Mouse (Mus musculus): ENCODE data around the gene Ttyh2. TPM values are rescaled to one million over a fixed set of nuclear protein-coding genes. Genes with fewer than 3 reads are reported as not detected.
"Not testable (repeated sequence)": the region's sequence is repeated elsewhere in the genome, so short reads cannot be mapped to it uniquely, and the experiment has no call there.

Gene Ttyh2
- polyA plus RNA-seq, 1 experiment from 2014 or later, result 22.1 TPM

- ChIA-PET POLR2A (no interaction called here), CTCF (no interaction called here)
- TF ChIP-seq CTCF (IDR thresholded peaks at IDR 0.05), result peak; percentile 71
- ATAC-seq (no peak), DNase-seq (ENCODE audit: low read depth, low spot score) (no peak)
- H3K27me3 ChIP-seq, result peaks cover 3% of the 10 kb centered on the region
- in situ Hi-C loops (cut with MboI; ENCODE audit: low pct_unique_long_range_greater_than_20kb), result loop anchor here (25.0 kb wide), 1 partner anchor 945 kb away; the partner anchor contains the start of gene Cpsf4l
These were observed 17.5 kb upstream of the Ttyh2 start for GRCm38 (mm10) chr11:114657737-114658136.

- CTCF ChIA-PET, result interaction anchor here (1.1 to 2.4 kb wide), 2 partner anchors 11 to 20 kb away, joined by 3 to 5 read pairs; no protein-coding TSS in a partner anchor
- in situ Hi-C loops (cut with MboI; ENCODE audit: low pct_unique_long_range_greater_than_20kb), result loop anchor here (25.0 kb wide), 1 partner anchor 950 kb away; the partner anchor contains the start of gene Cpsf4l
- no peak for DNase-seq (ENCODE audit: low read depth, low spot score)
- peaks cover 5% of the 10 kb centered on the region for H3K27me3 ChIP-seq
- POLR2A ChIA-PET, result no interaction called here
- no peak for TF ChIP-seq CTCF (IDR thresholded peaks at IDR 0.05)
- no peak for ATAC-seq
These were observed 13.1 kb upstream of the Ttyh2 start for GRCm38 (mm10) chr11:114662161-114662560.

- ChIA-PET POLR2A (interaction anchor here (0.7 kb wide), 1 partner anchor 345 kb away, joined by 7 read pairs; no protein-coding TSS in a partner anchor), CTCF (interaction anchor here (0.9 to 2.4 kb wide), 4 partner anchors 12 to 328 kb away, joined by 3 to 5 read pairs (median 3); no protein-coding TSS in a partner anchor)
- ATAC-seq (no peak), DNase-seq (ENCODE audit: low read depth, low spot score) (no peak)
- TF ChIP-seq CTCF (IDR thresholded peaks at IDR 0.05), result peak; percentile 74
- in situ Hi-C loops (cut with MboI; ENCODE audit: low pct_unique_long_range_greater_than_20kb), result loop anchor here (25.0 kb wide), 1 partner anchor 951 kb away; the partner anchor contains the start of gene Cpsf4l
- peaks cover 5% of the 10 kb centered on the region for H3K27me3 ChIP-seq
These were observed 12.4 kb upstream of the Ttyh2 start for GRCm38 (mm10) chr11:114662746-114663362.

- ATAC-seq, result no peak
- DNase-seq (ENCODE audit: low read depth, low spot score), result no peak
- ChIA-PET CTCF (interaction anchor here (2.4 kb wide), 1 partner anchor 13 kb away, joined by 5 read pairs; no protein-coding TSS in a partner anchor), POLR2A (interaction anchor here (0.6 kb wide), 1 partner anchor 44 kb away, joined by 3 read pairs; no protein-coding TSS in a partner anchor)
- H3K27me3 ChIP-seq, result peaks cover 5% of the 10 kb centered on the region
- no peak for TF ChIP-seq CTCF (IDR thresholded peaks at IDR 0.05)
- in situ Hi-C loops (cut with MboI; ENCODE audit: low pct_unique_long_range_greater_than_20kb), result loop anchor here (25.0 kb wide), 1 partner anchor 952 kb away; the partner anchor contains the start of gene Cpsf4l
These were observed 11.1 kb upstream of the Ttyh2 start for GRCm38 (mm10) chr11:114664164-114664563.

GRCm38 (mm10) chr11:114665463-114665862 lies 9.8 kb upstream of the Ttyh2 start:
- no peak for TF ChIP-seq CTCF (IDR thresholded peaks at IDR 0.05)
- ChIA-PET POLR2A (no interaction called here), CTCF (no interaction called here)
- H3K27me3 ChIP-seq, result peaks cover 5% of the 10 kb centered on the region
- DNase-seq (ENCODE audit: low read depth, low spot score), result no peak
- ATAC-seq, result no peak
- in situ Hi-C loops (cut with MboI; ENCODE audit: low pct_unique_long_range_greater_than_20kb), result loop anchor here (25.0 kb wide), 1 partner anchor 953 kb away; the partner anchor contains the start of gene Cpsf4l

- in situ Hi-C loops (cut with MboI; ENCODE audit: low pct_unique_long_range_greater_than_20kb), result loop anchor here (25.0 kb wide), 1 partner anchor 954 kb away; the partner anchor contains the start of gene Cpsf4l
- H3K27me3 ChIP-seq, result peaks cover 5% of the 10 kb centered on the region
- POLR2A ChIA-PET, result no interaction called here
- no peak for TF ChIP-seq CTCF (IDR thresholded peaks at IDR 0.05)
- DNase-seq (ENCODE audit: low read depth, low spot score) (no peak), ATAC-seq (no peak)
- CTCF ChIA-PET, result no interaction called here
These were observed 8.4 kb upstream of the Ttyh2 start for GRCm38 (mm10) chr11:114666786-114667185.

- ChIA-PET CTCF (interaction anchor here (1.3 kb wide), 1 partner anchor 15 kb away, joined by 4 read pairs; no protein-coding TSS in a partner anchor), POLR2A (no interaction called here)
- TF ChIP-seq CTCF (IDR thresholded peaks at IDR 0.05), result no peak
- peaks cover 5% of the 10 kb centered on the region for H3K27me3 ChIP-seq
- DNase-seq (ENCODE audit: low read depth, low spot score) (no peak), ATAC-seq (no peak)
- in situ Hi-C loops (cut with MboI; ENCODE audit: low pct_unique_long_range_greater_than_20kb), result loop anchor here (25.0 kb wide), 1 partner anchor 955 kb away; the partner anchor contains the start of gene Cpsf4l
These were observed 7.8 kb upstream of the Ttyh2 start for GRCm38 (mm10) chr11:114667236-114667931.

GRCm38 (mm10) chr11:114667932-114668285 lies 7.3 kb upstream of the Ttyh2 start:
- in situ Hi-C loops (cut with MboI; ENCODE audit: low pct_unique_long_range_greater_than_20kb), result loop anchor here (25.0 kb wide), 1 partner anchor 956 kb away; the partner anchor contains the start of gene Cpsf4l
- DNase-seq (ENCODE audit: low read depth, low spot score); H3K27me3 ChIP-seq; ATAC-seq: not testable (repeated sequence)
- ChIA-PET POLR2A (interaction anchor here (0.6 kb wide), 1 partner anchor 956 kb away, joined by 6 read pairs; no protein-coding TSS in a partner anchor), CTCF (interaction anchor here (1.3 to 1.8 kb wide), 2 partner anchors 15 to 20 kb away, joined by 4 read pairs; no protein-coding TSS in a partner anchor)

GRCm38 (mm10) chr11:114668301-114668710 lies 6.9 kb upstream of the Ttyh2 start, which contains the start of gene Rpl38:
Gene Rpl38 (plus strand): TSS chr11:114668524.
- TF ChIP-seq CTCF (IDR thresholded peaks at IDR 0.05), result peak; percentile 95
- DNase-seq (ENCODE audit: low read depth, low spot score), result peak; percentile 76
- ChIA-PET CTCF (interaction anchor here (1.3 to 1.8 kb wide), 2 partner anchors 16 to 19 kb away, joined by 4 read pairs; no protein-coding TSS in a partner anchor), POLR2A (interaction anchor here (0.6 kb wide), 1 partner anchor 956 kb away, joined by 6 read pairs; no protein-coding TSS in a partner anchor)
- peak; percentile 69 for ATAC-seq
- peaks cover 5% of the 10 kb centered on the region for H3K27me3 ChIP-seq
- in situ Hi-C loops (cut with MboI; ENCODE audit: low pct_unique_long_range_greater_than_20kb), result loop anchor here (25.0 kb wide), 1 partner anchor 956 kb away; the partner anchor contains the start of gene Cpsf4l

Measured in Patski (cell line).